Mouse (Mus musculus): ENCODE results near the gene Rarb. TPM values are rescaled to one million over a fixed set of nuclear protein-coding genes. Genes with fewer than 3 reads are reported as not detected.

Gene Rarb
- total and polyA plus RNA-seq, 3 experiments, result 0.04 TPM; not detected in 2

DNA sequence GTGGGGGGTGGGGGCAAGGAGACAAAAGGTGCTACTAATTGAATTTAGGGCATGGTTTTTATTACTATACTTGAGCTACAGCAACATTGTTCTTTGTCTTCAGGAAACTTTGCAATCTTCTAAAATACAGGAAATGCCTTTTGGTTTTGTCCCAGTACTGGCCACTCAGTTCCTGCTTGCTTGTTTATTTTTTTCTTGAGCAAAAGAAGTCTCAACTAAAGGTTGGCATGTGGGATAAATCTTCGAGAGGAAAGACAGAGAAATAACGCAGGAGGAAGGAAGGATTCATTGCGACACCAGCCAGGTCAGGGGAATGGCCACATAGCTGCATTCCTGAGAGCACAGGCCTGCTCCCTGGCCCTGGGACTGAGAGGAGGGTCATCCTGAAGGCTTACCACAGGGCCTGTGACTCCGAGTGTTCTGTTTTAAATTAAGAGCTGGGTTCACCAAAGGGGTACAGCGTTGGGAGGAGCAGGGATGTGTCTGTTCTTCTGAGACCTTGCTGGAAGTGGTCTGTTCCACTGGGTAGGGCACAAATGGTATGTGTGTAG lies 215.8 kb downstream of the Rarb start:
- Histone ChIP-seq H3K4me2 (ENCODE audit: insufficient read depth, low read depth, poor library complexity, severe bottlenecking) (no peak overlapping the region), H3K9ac (ENCODE audit: insufficient read depth, low read depth) (no peak overlapping the region), H3K9me3 (replicated peaks; ENCODE audit: low read length) (no peaks in the 10 kb centered on the region), H3K27ac (ENCODE audit: insufficient read depth, low read depth) (no peak overlapping the region), H3K4me1 (ENCODE audit: control insufficient read depth in 1 of 2, insufficient read depth in 2 of 2) (peaks cover 0 to 7% of the 10 kb centered on the region in 2 experiments; a peak in 2 of 4 replicates), H3K4me3 (replicated peaks in 1 of 3; ENCODE audit: low read depth in 2 of 3, low read length in 2 of 3, poor library complexity in 1 of 3) (no peak overlapping the region), H3K79me2 (replicated peaks; ENCODE audit: control insufficient read depth, extremely low read depth, insufficient read depth, poor library complexity, severe bottlenecking) (no peaks in the 10 kb centered on the region), H3K36me3 (replicated peaks in 1 of 2; ENCODE audit: control insufficient read depth in 1 of 2, insufficient read depth in 1 of 2, low read length in 1 of 2) (no peaks in the 10 kb centered on the region), H3K27me3 (replicated peaks) (no peaks in the 10 kb centered on the region)
- dilution Hi-C loops (cut with MboI; ENCODE audit: extremely low pct_ligation_motif_present, extremely low pct_unique_long_range_greater_than_20kb, low sequenced_read_pairs), result no loop called here
- in situ Hi-C loops (cut with MboI; ENCODE audit: low pct_ligation_motif_present, low pct_unique_long_range_greater_than_20kb, low sequenced_read_pairs), result no loop called here
- TF ChIP-seq CTCF (conservative IDR thresholded peaks at IDR 0.05 in 1 of 2, IDR thresholded peaks at IDR 0.05 in 1 of 2; ENCODE audit: low read depth in 2 of 2, low read length in 2 of 2), result no peak
- TF ChIP-seq PAX5 (IDR thresholded peaks at IDR 0.05; ENCODE audit: low read length), result no peak
- no peak for TF ChIP-seq HCFC1 (IDR thresholded peaks at IDR 0.05; ENCODE audit: low read depth, low read length)
- TF ChIP-seq BHLHE40 (IDR thresholded peaks at IDR 0.05; ENCODE audit: low read depth, low read length), result no peak
- TF ChIP-seq USF2 (conservative IDR thresholded peaks at IDR 0.05; ENCODE audit: low read depth, low read length), result no peak
- DNase-seq (ENCODE audit: extremely low read depth), result no peak

- no peak overlapping the region for H3K9ac ChIP-seq (ENCODE audit: insufficient read depth, low read depth)
- peaks cover 0 to 13% of the 10 kb centered on the region in 2 experiments; a peak in 2 of 4 replicates for H3K4me1 ChIP-seq (ENCODE audit: control insufficient read depth in 1 of 2, insufficient read depth in 2 of 2)
- no peak overlapping the region for H3K4me3 ChIP-seq (replicated peaks in 1 of 3; ENCODE audit: low read depth in 2 of 3, low read length in 2 of 3, poor library complexity in 1 of 3)
- H3K27ac ChIP-seq (ENCODE audit: insufficient read depth, low read depth), result no peak overlapping the region
- no peaks in the 10 kb centered on the region for H3K9me3 ChIP-seq (replicated peaks; ENCODE audit: low read length)
- no peaks in the 10 kb centered on the region for H3K79me2 ChIP-seq (replicated peaks; ENCODE audit: control insufficient read depth, extremely low read depth, insufficient read depth, poor library complexity, severe bottlenecking)
- no peak overlapping the region for H3K4me2 ChIP-seq (ENCODE audit: insufficient read depth, low read depth, poor library complexity, severe bottlenecking)
- no peaks in the 10 kb centered on the region for H3K27me3 ChIP-seq (replicated peaks)
- TF ChIP-seq MAFK (IDR thresholded peaks at IDR 0.05; ENCODE audit: insufficient replicate concordance, low read length) (no peak), SMC3 (IDR thresholded peaks at IDR 0.05; ENCODE audit: low read depth, low read length) (no peak), GABPA (IDR thresholded peaks at IDR 0.05; ENCODE audit: insufficient replicate concordance, low read depth, low read length) (no peak), MYC (IDR thresholded peaks at IDR 0.05; ENCODE audit: low read depth, low read length) (no peak), MAX (IDR thresholded peaks at IDR 0.05; ENCODE audit: low read length) (no peak), EP300 (IDR thresholded peaks at IDR 0.05; ENCODE audit: low read length) (no peak), NELFE (IDR thresholded peaks at IDR 0.05; ENCODE audit: low read depth, low read length) (no peak), UBTF (IDR thresholded peaks at IDR 0.05; ENCODE audit: low read depth, low read length) (no peak), ZKSCAN1 (IDR thresholded peaks at IDR 0.05; ENCODE audit: borderline replicate concordance, low read depth, low read length) (no peak), MEF2A (IDR thresholded peaks at IDR 0.05; ENCODE audit: borderline replicate concordance, low read depth, low read length) (no peak), JUND (conservative IDR thresholded peaks at IDR 0.05; ENCODE audit: low read depth, low read length) (no peak), MXI1 (IDR thresholded peaks at IDR 0.05; ENCODE audit: low read depth, low read length) (no peak), POLR2AphosphoS2 (IDR thresholded peaks at IDR 0.05; ENCODE audit: low read depth, low read length) (no peak), NRF1 (IDR thresholded peaks at IDR 0.05; ENCODE audit: low read depth, low read length) (no peak), CTCF (conservative IDR thresholded peaks at IDR 0.05 in 1 of 2, IDR thresholded peaks at IDR 0.05 in 1 of 2; ENCODE audit: low read depth in 2 of 2, low read length in 2 of 2) (no peak), BHLHE40 (IDR thresholded peaks at IDR 0.05; ENCODE audit: low read depth, low read length) (no peak), USF2 (conservative IDR thresholded peaks at IDR 0.05; ENCODE audit: low read depth, low read length) (no peak)
- dilution Hi-C loops (cut with MboI; ENCODE audit: extremely low pct_ligation_motif_present, extremely low pct_unique_long_range_greater_than_20kb, low sequenced_read_pairs), result no loop called here
- in situ Hi-C loops (cut with MboI; ENCODE audit: low pct_ligation_motif_present, low pct_unique_long_range_greater_than_20kb, low sequenced_read_pairs), result no loop called here
- no peaks in the 10 kb centered on the region for H3K36me3 ChIP-seq (replicated peaks in 1 of 2; ENCODE audit: control insufficient read depth in 1 of 2, insufficient read depth in 1 of 2, low read length in 1 of 2)
- no peak for DNase-seq (ENCODE audit: extremely low read depth)
These were observed 219.7 kb downstream of the Rarb start for GRCm38 (mm10) chr14:16599224-16599623.

Data from CH12.LX (cell line).